Mouse (Mus musculus) heart, embryonic 10.5 days (tissue): ENCODE data around the gene Tubb5. TPM values are rescaled to one million over a fixed set of nuclear protein-coding genes. Genes with fewer than 3 reads are reported as not detected.

Experiments used
- DNase-seq: peaks from one replicate; pipeline ENCODE4 v3.0.0-alpha.2; 2017; ENCODE audit warnings: low spot score
- H3K27ac ChIP-seq: fragments of 300-500 bp; sonication (generic); 2 replicates; pipeline ENCODE4 v1.5.1; 2016; ENCODE audit warnings: mild to moderate bottlenecking
- H3K27me3 ChIP-seq: fragments of 300-500 bp; sonication (generic); 2 replicates; pipeline ENCODE4 v1.6.1; 2016; ENCODE audit warnings: mild to moderate bottlenecking; ENCODE audit not compliant: poor library complexity, insufficient read depth, severe bottlenecking
- H3K36me3 ChIP-seq: fragments of 300-500 bp; sonication (generic); 2 replicates; pipeline ENCODE4 v1.6.1; 2016; ENCODE audit warnings: mild to moderate bottlenecking, moderate library complexity
- H3K4me1 ChIP-seq: fragments of 300-500 bp; sonication (generic); 2 replicates; pipeline ENCODE4 v1.6.1; 2016; ENCODE audit warnings: mild to moderate bottlenecking
- H3K4me3 ChIP-seq: fragments of 300-500 bp; sonication (generic); 2 replicates; pipeline ENCODE4 v1.5.1; 2016; ENCODE audit warnings: mild to moderate bottlenecking, moderate library complexity
- H3K9me3 ChIP-seq: fragments of 300-500 bp; sonication (generic); 2 replicates; pipeline ENCODE4 v1.6.1; 2016; ENCODE audit warnings: mild to moderate bottlenecking, moderate library complexity
- WGBS: fragments of 180-500 bp; shearing (Covaris S2); methylation state at CpG from one replicate; pipeline ENCODE4 v1.1.7; 2016; 5-methylcytosine and 5-hydroxymethylcytosine counted together
- polyA plus RNA-seq: library from polyadenylated mRNA; unstranded; fragments of >200 nt; fragmentation: Nextera tagmentation; extraction: Ambion mirVana; gene quantifications from 2 replicates; pipeline ENCODE4 v1.2.1, GENCODE M21; 2016

The Tubb5 gene
- polyA plus RNA-seq = 911 and 1,091 TPM in 2 replicates

GRCm38 (mm10) chr17:35838122-35838544 lies at the start of gene Tubb5:
Gene Tubb5 (minus strand): TSS chr17:35838306.
- H3K36me3 ChIP-seq = peaks cover 38% of the 10 kb centered on the region
- H3K9me3 ChIP-seq = no peaks in the 10 kb centered on the region
- peak within 1 kb of the TSS; percentile 80 for H3K4me3 ChIP-seq
- DNase-seq = peak; percentile 99
- WGBS = 1% methylated on average over 29 of the region's 29 CpGs
- no peaks in the 10 kb centered on the region for H3K27me3 ChIP-seq
- peaks cover 31% of the 10 kb centered on the region for H3K4me1 ChIP-seq
- H3K27ac ChIP-seq = peak within 1 kb of the TSS; percentile 98

- peaks cover 99% of the 10 kb centered on the region for H3K36me3 ChIP-seq
- DNase-seq = no peak
- H3K27ac ChIP-seq = no peak overlapping the region
- WGBS = 87% methylated on average over 14 of the region's 17 CpGs
- no peak overlapping the region for H3K4me3 ChIP-seq
- no peaks in the 10 kb centered on the region for H3K4me1 ChIP-seq
- H3K9me3 ChIP-seq = no peaks in the 10 kb centered on the region
- no peaks in the 10 kb centered on the region for H3K27me3 ChIP-seq
Observed at GRCm38 (mm10) chr17:35887725-35888124, 49.6 kb upstream of the Tubb5 start.

GRCm38 (mm10) chr17:35883777-35884176 lies 45.7 kb upstream of the Tubb5 start:
- WGBS = 94% methylated on average over 14 of the region's 14 CpGs
- peaks cover 74% of the 10 kb centered on the region for H3K36me3 ChIP-seq

GRCm38 (mm10) chr17:35882924-35883323 lies 44.8 kb upstream of the Tubb5 start:
- Histone ChIP-seq H3K36me3 (peaks cover 65% of the 10 kb centered on the region), H3K27me3 (no peaks in the 10 kb centered on the region), H3K9me3 (no peaks in the 10 kb centered on the region), H3K4me1 (peaks cover 12% of the 10 kb centered on the region), H3K27ac (no peak overlapping the region), H3K4me3 (peak overlapping the region; percentile 12; the same call in 1 of the 2 replicates)
- no peak for DNase-seq
- 92% methylated on average over 17 of the region's 17 CpGs for WGBS

More at GRCm38 (mm10) chr17:35883777-35884176, 45.7 kb upstream of the Tubb5 start:
- Histone ChIP-seq H3K27me3 (no peaks in the 10 kb centered on the region), H3K4me3 (no peak overlapping the region), H3K27ac (no peak overlapping the region), H3K4me1 (peaks cover 12% of the 10 kb centered on the region), H3K9me3 (no peaks in the 10 kb centered on the region)
- DNase-seq = no peak

- H3K36me3 ChIP-seq = peaks cover 47% of the 10 kb centered on the region
- H3K27me3 ChIP-seq = no peaks in the 10 kb centered on the region
- H3K27ac ChIP-seq = peak within 1 kb of the TSS; percentile 86
- 6% methylated on average over 66 of the region's 66 CpGs for WGBS
- peak; percentile 98 for DNase-seq
- peaks cover 16% of the 10 kb centered on the region for H3K4me1 ChIP-seq
- peak within 1 kb of the TSS; percentile 99 for H3K4me3 ChIP-seq
- H3K9me3 ChIP-seq = no peaks in the 10 kb centered on the region
Observed at GRCm38 (mm10) chr17:35879245-35880057, 41.3 kb upstream of the Tubb5 start, which contains the start of gene Dhx16. Gene Dhx16 (plus strand): TSS chr17:35879819.

- Histone ChIP-seq H3K4me3 (no peak overlapping the region; the same call in 1 of the 2 replicates), H3K36me3 (peaks cover 51% of the 10 kb centered on the region), H3K27me3 (no peaks in the 10 kb centered on the region), H3K9me3 (no peaks in the 10 kb centered on the region), H3K27ac (no peak overlapping the region), H3K4me1 (peaks cover 37% of the 10 kb centered on the region)
- WGBS = 86% methylated on average over 6 of the region's 6 CpGs
- DNase-seq = no peak
Observed at GRCm38 (mm10) chr17:35874721-35875120, 36.6 kb upstream of the Tubb5 start.

- H3K9me3 ChIP-seq = no peaks in the 10 kb centered on the region
- H3K36me3 ChIP-seq = peaks cover 51% of the 10 kb centered on the region
- 0 out of 2 replicates have a peak overlapping the region, but pooled peaks have one; percentile 42 for H3K27ac ChIP-seq
- H3K4me1 ChIP-seq = peaks cover 45% of the 10 kb centered on the region
- WGBS = 24% methylated on average over 21 of the region's 21 CpGs
- H3K27me3 ChIP-seq = no peaks in the 10 kb centered on the region
- H3K4me3 ChIP-seq = peak overlapping the region; percentile 41
- DNase-seq = peak; percentile 93
Observed at GRCm38 (mm10) chr17:35873774-35874519, 35.8 kb upstream of the Tubb5 start.

- Histone ChIP-seq H3K9me3 (no peaks in the 10 kb centered on the region), H3K27ac (peak overlapping the region; percentile 93), H3K4me1 (peaks cover 65% of the 10 kb centered on the region), H3K4me3 (peak overlapping the region; percentile 71), H3K36me3 (peaks cover 54% of the 10 kb centered on the region), H3K27me3 (no peaks in the 10 kb centered on the region)
- no peak for DNase-seq
- 66% methylated on average over 8 of the region's 8 CpGs for WGBS
Observed at GRCm38 (mm10) chr17:35870884-35871696, 33.0 kb upstream of the Tubb5 start.

- 51% methylated on average over 9 of the region's 9 CpGs for WGBS
- Histone ChIP-seq H3K27me3 (no peaks in the 10 kb centered on the region), H3K4me3 (peak overlapping the region; percentile 71), H3K27ac (peak overlapping the region; percentile 93), H3K9me3 (no peaks in the 10 kb centered on the region), H3K36me3 (peaks cover 49% of the 10 kb centered on the region), H3K4me1 (peaks cover 65% of the 10 kb centered on the region)
- no peak for DNase-seq
Observed at GRCm38 (mm10) chr17:35870151-35870883, 32.2 kb upstream of the Tubb5 start.

GRCm38 (mm10) chr17:35869346-35870067 lies 31.4 kb upstream of the Tubb5 start:
- DNase-seq = peak; percentile 85
- no peaks in the 10 kb centered on the region for H3K27me3 ChIP-seq
- WGBS = 7% methylated on average over 7 of the region's 7 CpGs
- H3K9me3 ChIP-seq = no peaks in the 10 kb centered on the region
- H3K4me3 ChIP-seq = peak overlapping the region; percentile 71
- peaks cover 69% of the 10 kb centered on the region for H3K4me1 ChIP-seq
- peak overlapping the region; percentile 93 for H3K27ac ChIP-seq
- peaks cover 40% of the 10 kb centered on the region for H3K36me3 ChIP-seq

- WGBS = 3% methylated on average over 7 of the region's 7 CpGs
- peak overlapping the region; percentile 71 for H3K4me3 ChIP-seq
- H3K4me1 ChIP-seq = peaks cover 69% of the 10 kb centered on the region
- H3K27ac ChIP-seq = peak overlapping the region; percentile 93
- no peaks in the 10 kb centered on the region for H3K27me3 ChIP-seq
- H3K9me3 ChIP-seq = no peaks in the 10 kb centered on the region
- no peak for DNase-seq
- H3K36me3 ChIP-seq = peaks cover 35% of the 10 kb centered on the region
Observed at GRCm38 (mm10) chr17:35868961-35869345, 30.8 kb upstream of the Tubb5 start.
